Mouse (Mus musculus) myocyte (in vitro differentiated cells): ENCODE results near the gene Oat. TPM values are rescaled to one million over a fixed set of nuclear protein-coding genes. Genes with fewer than 3 reads are reported as not detected.

ENCODE experiments used
- H3K27me3 ChIP-seq: one replicate; pipeline ENCODE4 v1.6.1; 2011; ENCODE audit not compliant: control insufficient read depth, insufficient read depth, insufficient read length
- H3K36me3 ChIP-seq: one replicate; pipeline ENCODE4 v1.6.1; 2011; ENCODE audit not compliant: control insufficient read depth, insufficient read depth
- H3K4me2 ChIP-seq: one replicate; pipeline ENCODE4 v1.6.1; 2011; ENCODE audit warnings: low read depth, control low read depth
- H3K4me3 ChIP-seq: one replicate; pipeline ENCODE4 v1.5.1; 2011; ENCODE audit warnings: mild to moderate bottlenecking, control low read depth, moderate library complexity
- H3K79me2 ChIP-seq: one replicate; pipeline ENCODE4 v1.6.1; 2011; ENCODE audit not compliant: control insufficient read depth, insufficient read depth
- H3ac ChIP-seq: one replicate; pipeline ENCODE4 v1.6.1; 2011; ENCODE audit not compliant: control insufficient read depth, insufficient read length
- CEBPB ChIP-seq: IDR thresholded peaks from 2 replicates; pipeline ENCODE4 v1.6.1; 2011; ENCODE audit warnings: mild to moderate bottlenecking, moderate library complexity; ENCODE audit not compliant: poor library complexity, insufficient read depth, severe bottlenecking
- E2F4 ChIP-seq: IDR thresholded peaks from one replicate; pipeline ENCODE4 v1.6.1; 2011; ENCODE audit warnings: mild to moderate bottlenecking, control low read depth, moderate library complexity; ENCODE audit not compliant: insufficient read depth
- MAX ChIP-seq: IDR thresholded peaks from one replicate; pipeline ENCODE4 v1.6.1; 2011; ENCODE audit warnings: low read depth, mild to moderate bottlenecking, control low read depth
- MYOD1 ChIP-seq, 3 experiments: IDR thresholded peaks; one replicate each; pipeline ENCODE4 v1.6.1; 2011; ENCODE audit warnings: control low read depth in 2 of 3, low read depth in 2 of 3, mild to moderate bottlenecking in 2 of 3, moderate library complexity in 1 of 3; ENCODE audit not compliant: insufficient read length in 2 of 3, control insufficient read depth in 1 of 3
- MYOG ChIP-seq, 3 experiments: IDR thresholded peaks; one replicate each; pipeline ENCODE4 v1.6.1; 2011; ENCODE audit warnings: control low read depth in 2 of 3, low read depth in 2 of 3, mild to moderate bottlenecking in 2 of 3; ENCODE audit not compliant: insufficient read length in 2 of 3, control insufficient read depth in 1 of 3, insufficient read depth in 1 of 3
- POLR2A ChIP-seq: IDR thresholded peaks from one replicate; pipeline ENCODE4 v1.6.1; 2011; ENCODE audit warnings: low read depth, mild to moderate bottlenecking, control low read depth, moderate library complexity; ENCODE audit not compliant: insufficient read length
- POLR2AphosphoS2 ChIP-seq: IDR thresholded peaks from one replicate; pipeline ENCODE4 v1.6.1; 2011; ENCODE audit warnings: low read depth, control low read depth; ENCODE audit not compliant: insufficient read length
- REST ChIP-seq: IDR thresholded peaks from one replicate; pipeline ENCODE4 v1.6.1; 2011; ENCODE audit warnings: mild to moderate bottlenecking, control low read depth, moderate library complexity; ENCODE audit not compliant: insufficient read depth, insufficient read length
- SRF ChIP-seq: IDR thresholded peaks from one replicate; pipeline ENCODE4 v1.6.1; 2011; ENCODE audit warnings: low read depth; ENCODE audit not compliant: control insufficient read depth, insufficient read length
- TCF12 ChIP-seq: IDR thresholded peaks from one replicate; pipeline ENCODE4 v1.6.1; 2011; ENCODE audit warnings: mild to moderate bottlenecking, control low read depth; ENCODE audit not compliant: poor library complexity, insufficient read depth, severe bottlenecking
- TCF3 ChIP-seq: IDR thresholded peaks from one replicate; pipeline ENCODE4 v1.6.1; 2011; ENCODE audit warnings: low read depth, control low read depth; ENCODE audit not compliant: insufficient read length
- USF1 ChIP-seq: IDR thresholded peaks from one replicate; pipeline ENCODE4 v1.6.1; 2011; ENCODE audit warnings: low read depth, mild to moderate bottlenecking, control low read depth, moderate library complexity
- polyA plus RNA-seq: library from polyadenylated mRNA; unstranded; fragments of >200 nt; fragmentation: generic; extraction: Trizol; gene quantifications from one replicate; pipeline ENCODE4 v1.2.1, GENCODE M21; 2012; ENCODE audit warnings: missing spikeins

Gene Oat
- polyA plus RNA-seq, 1 experiment, result 49.5 TPM

GRCm38 (mm10) chr7:132594325-132594724, 18.1 kb upstream of the Oat start:
- H3K4me3 ChIP-seq, result no peak overlapping the region
- no peaks in the 10 kb centered on the region for H3K79me2 ChIP-seq
- peaks cover 50% of the 10 kb centered on the region for H3K27me3 ChIP-seq
- no peak overlapping the region for H3ac ChIP-seq
- TF ChIP-seq MYOD1 (IDR thresholded peaks at IDR 0.05; ENCODE audit: control insufficient read depth in 1 of 3, insufficient read length in 2 of 3, low read depth in 2 of 3) (no peak), TCF3 (no peak), USF1 (no peak), MAX (no peak), SRF (no peak), POLR2AphosphoS2 (no peak), POLR2A (no peak), MYOG (IDR thresholded peaks at IDR 0.05; ENCODE audit: control insufficient read depth in 1 of 3, insufficient read depth in 1 of 3, insufficient read length in 2 of 3, low read depth in 2 of 3) (no peak), REST (no peak)
- no peaks in the 10 kb centered on the region for H3K36me3 ChIP-seq
- no peak overlapping the region for H3K4me2 ChIP-seq

DNA sequence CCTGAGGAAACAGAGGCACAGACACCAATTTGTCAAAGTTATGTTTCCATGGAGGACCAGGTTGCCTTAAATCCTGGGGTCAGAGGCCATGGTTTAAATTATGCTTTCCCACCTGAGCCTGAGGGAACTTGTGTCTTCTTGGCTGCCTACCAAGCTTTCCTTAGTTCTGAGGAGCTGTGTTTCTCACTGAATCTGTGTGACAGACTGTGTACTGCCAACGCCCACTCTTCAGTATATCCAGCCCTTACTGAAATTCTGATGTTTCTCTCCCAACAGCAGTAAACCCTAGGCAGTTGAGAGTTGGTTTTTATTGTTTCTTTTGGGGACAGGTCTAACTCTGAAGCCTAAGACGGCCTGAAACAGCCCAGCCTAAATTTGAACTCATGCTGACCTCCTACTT, 17.6 kb upstream of the Oat start:
- no peak overlapping the region for H3ac ChIP-seq
- no peaks in the 10 kb centered on the region for H3K36me3 ChIP-seq
- peaks cover 44% of the 10 kb centered on the region for H3K27me3 ChIP-seq
- no peak overlapping the region for H3K4me3 ChIP-seq
- no peaks in the 10 kb centered on the region for H3K79me2 ChIP-seq
- no peak for TF ChIP-seq POLR2A
- TF ChIP-seq SRF, result no peak
- no peak overlapping the region for H3K4me2 ChIP-seq

DNA sequence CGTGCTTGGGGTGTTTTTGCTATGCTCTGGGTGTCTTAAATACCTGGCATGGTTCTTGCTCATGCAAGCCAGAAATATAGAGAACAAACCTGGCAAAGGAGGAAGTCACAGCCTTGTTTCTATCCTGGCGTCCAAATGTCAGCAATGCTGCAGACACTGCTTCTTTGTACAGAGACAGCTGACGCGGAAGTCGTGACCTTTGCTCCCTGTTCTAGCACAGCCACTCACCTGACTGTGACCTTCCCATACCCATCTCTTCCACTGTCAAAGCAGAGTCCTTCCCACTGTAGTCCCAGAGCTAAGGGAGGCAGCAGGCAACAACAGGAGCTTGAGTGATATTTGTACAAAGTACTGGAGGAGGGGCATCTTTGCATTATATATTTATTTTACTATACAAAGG, 13.4 kb upstream of the Oat start:
- Histone ChIP-seq H3K4me3 (no peak overlapping the region), H3K79me2 (no peaks in the 10 kb centered on the region), H3K27me3 (peaks cover 18% of the 10 kb centered on the region), H3K36me3 (no peaks in the 10 kb centered on the region), H3K4me2 (no peak overlapping the region), H3ac (no peak overlapping the region)
- TF ChIP-seq POLR2AphosphoS2, result no peak
- TF ChIP-seq TCF12, result no peak
- TF ChIP-seq POLR2A, result no peak

GRCm38 (mm10) chr7:132587167-132587566, 11.0 kb upstream of the Oat start:
- H3K27me3 ChIP-seq, result peaks cover 36% of the 10 kb centered on the region

DNA sequence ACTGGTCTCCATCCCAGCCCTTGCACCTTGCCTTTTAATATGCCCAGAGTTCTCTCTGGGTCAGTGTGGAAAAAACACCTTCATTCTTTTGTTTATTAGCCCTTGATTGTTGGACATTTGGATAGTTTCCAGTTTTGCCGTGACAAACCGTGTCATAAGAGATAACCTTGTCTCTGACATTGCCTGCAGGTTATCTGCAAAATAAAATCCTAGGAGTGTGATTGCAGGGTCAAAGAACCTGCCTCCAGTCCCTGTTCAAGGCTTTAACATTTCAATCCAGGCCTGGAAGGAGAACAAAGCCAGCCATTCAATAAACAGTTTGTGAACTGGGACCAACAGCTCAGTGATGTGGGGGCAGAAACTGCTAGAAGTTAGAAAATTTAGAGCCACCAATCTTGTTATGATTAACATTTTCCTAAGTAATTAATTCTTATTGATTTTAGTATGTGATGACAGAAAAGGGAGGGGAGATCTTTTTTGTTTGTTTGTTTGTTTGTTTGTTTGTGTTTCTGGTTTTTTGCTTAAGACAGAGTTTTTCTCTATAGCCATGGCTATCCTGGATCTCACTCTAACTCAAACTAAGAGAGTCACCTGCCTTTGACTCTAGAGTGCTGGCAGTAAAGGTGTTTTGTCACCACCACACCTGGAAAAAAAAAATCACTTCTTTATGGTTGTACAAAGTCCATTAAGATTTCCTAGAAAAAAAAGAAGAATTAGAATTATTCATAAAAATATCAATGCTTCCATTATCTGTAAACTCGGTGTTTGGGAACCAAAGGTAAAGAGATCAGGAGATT, 9.7 kb upstream of the Oat start:
- H3ac ChIP-seq, result no peak overlapping the region
- H3K27me3 ChIP-seq, result peaks cover 39% of the 10 kb centered on the region
- no peaks in the 10 kb centered on the region for H3K36me3 ChIP-seq
- H3K79me2 ChIP-seq, result no peaks in the 10 kb centered on the region
- H3K4me3 ChIP-seq, result no peak overlapping the region
- H3K4me2 ChIP-seq, result no peak overlapping the region
- TF ChIP-seq MYOG (IDR thresholded peaks at IDR 0.05; ENCODE audit: control insufficient read depth in 1 of 3, insufficient read depth in 1 of 3, insufficient read length in 2 of 3, low read depth in 2 of 3) (no peak), POLR2A (no peak), REST (no peak), MAX (no peak), SRF (no peak), POLR2AphosphoS2 (no peak), MYOD1 (IDR thresholded peaks at IDR 0.05; ENCODE audit: control insufficient read depth in 1 of 3, insufficient read length in 2 of 3, low read depth in 2 of 3) (no peak), CEBPB (no peak)

More at GRCm38 (mm10) chr7:132587167-132587566, 11.0 kb upstream of the Oat start:
- Histone ChIP-seq H3K4me2 (no peak overlapping the region), H3K36me3 (no peaks in the 10 kb centered on the region), H3K79me2 (no peaks in the 10 kb centered on the region), H3ac (no peak overlapping the region), H3K4me3 (no peak overlapping the region)
- no peak for TF ChIP-seq MAX
- TF ChIP-seq CEBPB, result no peak

- H3K27me3 ChIP-seq, result peaks cover 47% of the 10 kb centered on the region
- no peaks in the 10 kb centered on the region for H3K79me2 ChIP-seq
- no peak overlapping the region for H3ac ChIP-seq
- TF ChIP-seq MYOG (IDR thresholded peaks at IDR 0.05; ENCODE audit: control insufficient read depth in 1 of 3, insufficient read depth in 1 of 3, insufficient read length in 2 of 3, low read depth in 2 of 3), result no peak
- no peak for TF ChIP-seq SRF
- TF ChIP-seq POLR2A, result no peak
- TF ChIP-seq REST, result no peak
- no peak for TF ChIP-seq POLR2AphosphoS2
- no peak for TF ChIP-seq CEBPB
- no peak for TF ChIP-seq MAX
- no peak for TF ChIP-seq USF1
- TF ChIP-seq TCF3, result no peak
- TF ChIP-seq E2F4, result no peak
- no peak for TF ChIP-seq MYOD1 (IDR thresholded peaks at IDR 0.05; ENCODE audit: control insufficient read depth in 1 of 3, insufficient read length in 2 of 3, low read depth in 2 of 3)
- no peak for TF ChIP-seq TCF12
- no peak overlapping the region for H3K4me2 ChIP-seq
- H3K4me3 ChIP-seq, result no peak overlapping the region
- no peaks in the 10 kb centered on the region for H3K36me3 ChIP-seq
Measured at GRCm38 (mm10) chr7:132581441-132581840, 5.2 kb upstream of the Oat start.
